Mouse (Mus musculus) kidney, embryonic 15.5 days (tissue): ENCODE measurements around the gene Col9a2. TPM values are rescaled to one million over a fixed set of nuclear protein-coding genes. Genes with fewer than 3 reads are reported as not detected.

ENCODE experiments used
- ATAC-seq: fragments of 200-750 bp; cut with Nextera tagmentation; replicated peaks from 2 replicates; pipeline ENCODE4 v1.8.0; 2017; ENCODE audit warnings: moderate TSS enrichment; ENCODE audit not compliant: low FRiP score
- H3K27ac ChIP-seq: fragments of 300-500 bp; sonication (generic); 2 replicates; pipeline ENCODE4 v1.5.1; 2015; ENCODE audit warnings: mild to moderate bottlenecking, inconsistent platforms
- H3K27me3 ChIP-seq: fragments of 300-500 bp; sonication (generic); 2 replicates; pipeline ENCODE4 v1.6.1; 2015; ENCODE audit warnings: inconsistent platforms
- H3K36me3 ChIP-seq: fragments of 300-500 bp; sonication (generic); 2 replicates; pipeline ENCODE4 v1.6.1; 2015; ENCODE audit warnings: inconsistent platforms
- H3K4me1 ChIP-seq: fragments of 300-500 bp; sonication (generic); 2 replicates; pipeline ENCODE4 v1.6.1; 2015; ENCODE audit warnings: inconsistent platforms
- H3K4me2 ChIP-seq: fragments of 300-500 bp; sonication (generic); 2 replicates; pipeline ENCODE4 v1.6.1; 2015; ENCODE audit warnings: moderate library complexity, mild to moderate bottlenecking, inconsistent platforms
- H3K4me3 ChIP-seq: fragments of 300-500 bp; sonication (generic); replicated peaks from 2 replicates; pipeline ENCODE4 v1.5.1; 2015; ENCODE audit warnings: mild to moderate bottlenecking, inconsistent platforms
- H3K9ac ChIP-seq: fragments of 300-500 bp; sonication (generic); 2 replicates; pipeline ENCODE4 v1.6.1; 2015; ENCODE audit warnings: mild to moderate bottlenecking, inconsistent platforms
- H3K9me3 ChIP-seq: fragments of 300-500 bp; sonication (generic); replicated peaks from 2 replicates; pipeline ENCODE4 v1.6.1; 2016; ENCODE audit warnings: inconsistent platforms
- WGBS: fragments of 180-500 bp; shearing (Covaris S2); methylation state at CpG from one replicate; pipeline ENCODE4 v1.1.7; 2015; ENCODE audit warnings: mixed read lengths; 5-methylcytosine and 5-hydroxymethylcytosine counted together
- polyA plus RNA-seq: library from polyadenylated mRNA; unstranded; fragments of >200 nt; fragmentation: Nextera tagmentation; extraction: Ambion mirVana; gene quantifications from 2 replicates; pipeline ENCODE4 v1.2.1, GENCODE M21; 2015

The Col9a2 gene
- polyA plus RNA-seq, 1 experiment from 2014 or later, result 6.0 TPM

DNA sequence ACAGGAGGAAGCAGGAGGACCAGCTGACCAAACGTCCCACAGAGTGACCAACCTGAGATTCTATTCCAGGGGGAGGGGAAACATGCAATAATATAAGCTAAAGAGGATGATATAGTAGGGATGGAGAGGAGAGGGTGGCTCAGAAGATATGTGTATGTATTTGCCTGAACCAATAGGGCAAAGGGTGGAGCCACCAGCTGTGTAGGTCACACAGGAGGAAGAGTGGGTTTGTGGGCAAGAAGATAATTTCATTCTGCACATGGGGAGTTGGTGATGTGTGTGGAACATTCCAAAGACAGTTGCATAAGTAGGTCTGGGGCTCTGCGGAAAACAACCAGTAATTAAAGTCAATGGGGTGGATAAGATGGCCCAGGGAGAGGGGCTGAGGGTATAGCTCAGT is 13.5 kb upstream of the Col9a2 start:
- ATAC-seq, result no peak
- no peaks in the 10 kb centered on the region for H3K9me3 ChIP-seq
- no peaks in the 10 kb centered on the region for H3K36me3 ChIP-seq
- H3K4me3 ChIP-seq, result no peak overlapping the region
- no peak overlapping the region for H3K4me2 ChIP-seq
- H3K9ac ChIP-seq, result no peak overlapping the region
- H3K4me1 ChIP-seq, result no peaks in the 10 kb centered on the region
- H3K27ac ChIP-seq, result no peak overlapping the region
- WGBS, result 54% methylated on average over 2 of the region's 2 CpGs
- H3K27me3 ChIP-seq, result no peaks in the 10 kb centered on the region

DNA sequence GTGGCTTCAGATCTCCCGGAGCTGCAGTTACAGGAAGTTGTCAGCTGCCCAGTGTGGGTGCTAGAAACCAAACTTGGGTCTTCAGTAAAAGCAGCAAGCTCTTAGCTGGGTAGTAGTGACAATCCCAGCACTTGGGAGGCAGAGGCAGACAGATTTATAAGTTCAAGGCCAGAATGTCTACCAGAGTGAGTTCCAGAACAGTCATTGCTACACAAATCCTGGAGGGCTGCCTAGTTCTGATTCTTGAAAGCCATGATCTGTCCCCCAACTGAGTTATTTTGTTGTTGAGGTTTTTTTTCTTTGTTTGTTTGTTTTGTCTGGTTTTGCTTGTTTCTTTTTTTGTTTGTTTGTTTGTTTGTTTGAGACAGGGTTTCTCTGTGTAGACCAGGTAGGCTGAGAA is 11.0 kb upstream of the Col9a2 start:
- H3K27ac ChIP-seq, result no peak overlapping the region
- ATAC-seq, result no peak
- H3K4me2 ChIP-seq, result no peak overlapping the region
- no peaks in the 10 kb centered on the region for H3K36me3 ChIP-seq
- no peak overlapping the region for H3K4me3 ChIP-seq
- no peaks in the 10 kb centered on the region for H3K4me1 ChIP-seq
- no peak overlapping the region for H3K9ac ChIP-seq
- no peaks in the 10 kb centered on the region for H3K9me3 ChIP-seq
- H3K27me3 ChIP-seq, result no peaks in the 10 kb centered on the region
- 63% methylated on average over 1 of the region's 1 CpGs for WGBS

DNA sequence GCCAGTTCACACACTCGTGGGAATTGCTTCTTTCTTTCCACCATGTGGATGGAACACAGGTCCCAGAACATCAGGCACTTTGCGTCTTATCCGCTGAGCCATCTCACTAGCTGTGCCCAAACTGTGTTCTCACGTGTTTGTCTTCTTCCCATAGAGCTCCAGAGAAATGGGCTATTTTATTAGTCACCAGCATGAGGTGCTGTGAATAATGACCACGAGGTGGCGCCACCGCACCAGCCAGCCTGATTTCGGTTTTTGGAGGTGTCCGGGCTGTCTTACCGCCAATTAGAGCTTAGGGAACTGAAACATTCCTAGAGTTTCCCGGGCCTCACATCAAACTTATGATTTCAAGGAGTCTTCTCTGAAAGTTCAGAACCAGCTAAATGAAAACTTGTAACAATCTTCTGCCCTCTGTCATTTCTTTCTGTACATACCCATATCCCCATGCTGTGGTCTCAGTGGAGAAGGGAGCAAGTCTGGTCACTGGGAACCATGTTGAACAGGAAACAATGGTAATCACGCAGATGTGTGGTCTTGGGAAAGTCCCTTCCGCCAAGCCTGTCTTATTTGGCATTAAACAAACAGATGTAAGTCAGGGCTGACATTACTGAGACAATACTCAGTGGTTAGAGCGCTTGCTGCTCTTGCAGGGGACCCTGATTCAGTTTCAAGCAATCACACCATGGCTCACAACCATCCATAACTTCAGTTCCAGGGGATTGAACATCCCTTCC is 10.4 kb upstream of the Col9a2 start:
- WGBS, result 31% methylated on average over 14 of the region's 14 CpGs
- H3K4me2 ChIP-seq, result no peak overlapping the region
- ATAC-seq, result no peak
- H3K4me1 ChIP-seq, result no peaks in the 10 kb centered on the region
- H3K9ac ChIP-seq, result no peak overlapping the region
- H3K27me3 ChIP-seq, result no peaks in the 10 kb centered on the region
- H3K27ac ChIP-seq, result no peak overlapping the region
- no peaks in the 10 kb centered on the region for H3K9me3 ChIP-seq
- H3K4me3 ChIP-seq, result no peak overlapping the region
- no peaks in the 10 kb centered on the region for H3K36me3 ChIP-seq

DNA sequence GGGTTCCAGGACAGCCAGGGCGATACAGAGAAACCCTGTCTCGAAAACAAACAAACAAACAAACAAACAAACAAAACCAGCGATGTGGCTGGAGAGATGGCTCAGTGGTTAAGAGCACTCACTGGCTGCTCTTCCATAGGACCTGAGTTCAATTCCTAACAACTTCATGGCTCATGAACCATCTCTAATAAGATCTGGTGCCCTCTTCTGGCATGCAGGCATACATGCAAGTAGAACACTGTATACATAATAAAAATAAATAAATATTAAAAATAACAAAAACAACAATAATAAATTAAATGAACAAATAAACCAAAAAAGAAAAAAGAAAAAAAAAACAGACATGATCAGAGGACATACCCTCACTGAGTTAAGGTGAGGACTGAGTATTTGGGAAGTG is 9.6 kb upstream of the Col9a2 start:
- WGBS, result 78% methylated on average over 3 of the region's 3 CpGs
- H3K9me3 ChIP-seq, result no peaks in the 10 kb centered on the region
- H3K27me3 ChIP-seq, result no peaks in the 10 kb centered on the region

DNA sequence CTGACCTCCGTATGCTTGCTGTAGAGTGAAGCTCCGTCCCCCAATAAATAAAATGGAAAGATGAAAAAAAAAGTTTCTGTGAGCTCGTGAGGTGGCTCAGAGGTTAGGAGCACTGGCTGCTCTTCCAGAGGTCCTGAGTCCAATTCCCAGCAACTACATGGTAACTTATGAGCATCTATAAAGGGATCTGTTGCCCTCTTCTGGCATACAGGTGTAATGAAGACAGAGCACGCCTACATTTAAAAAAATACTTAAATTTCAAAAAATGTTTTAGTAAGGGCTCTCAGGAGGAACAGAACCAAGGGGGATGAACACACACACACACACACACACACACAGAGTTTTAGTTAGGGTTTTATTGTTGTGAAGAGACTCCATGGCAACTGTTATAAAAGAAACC is 7.7 kb upstream of the Col9a2 start:
- whole genome bisulfite sequencing, result 41% methylated on average over 4 of the region's 4 CpGs
- H3K36me3 ChIP-seq, result no peaks in the 10 kb centered on the region
- H3K27me3 ChIP-seq, result no peaks in the 10 kb centered on the region
- ATAC-seq, result no peak
- no peak overlapping the region for H3K9ac ChIP-seq
- H3K4me2 ChIP-seq, result no peak overlapping the region
- H3K4me1 ChIP-seq, result no peaks in the 10 kb centered on the region
- H3K27ac ChIP-seq, result no peak overlapping the region
- no peak overlapping the region for H3K4me3 ChIP-seq
- H3K9me3 ChIP-seq, result no peaks in the 10 kb centered on the region

More for the DNA sequence above, 9.6 kb upstream of the Col9a2 start:
- H3K4me3 ChIP-seq, result no peak overlapping the region
- H3K27ac ChIP-seq, result no peak overlapping the region
- ATAC-seq, result no peak
- no peak overlapping the region for H3K4me2 ChIP-seq
- no peaks in the 10 kb centered on the region for H3K36me3 ChIP-seq
- H3K9ac ChIP-seq, result no peak overlapping the region
- no peaks in the 10 kb centered on the region for H3K4me1 ChIP-seq

DNA sequence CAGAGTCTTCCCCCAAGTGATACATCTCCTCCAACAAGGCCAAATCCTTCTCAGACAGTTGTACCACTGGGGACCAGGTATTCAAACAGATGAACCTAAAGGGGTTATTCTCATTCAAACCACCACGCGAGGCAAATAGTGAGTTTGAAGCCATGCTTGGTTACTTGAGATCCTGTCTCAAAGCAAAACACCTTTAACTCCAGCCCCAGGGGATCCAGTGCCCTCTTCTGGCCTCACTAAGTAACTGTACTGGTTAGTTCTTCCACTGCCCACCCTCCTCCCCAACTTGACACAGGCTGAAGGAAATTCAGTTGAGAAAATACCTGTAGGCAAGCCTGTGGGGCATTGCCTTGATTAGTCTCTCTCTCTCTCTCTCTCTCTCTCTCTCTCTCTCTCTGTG is 6.2 kb upstream of the Col9a2 start:
- WGBS, result 91% methylated on average over 2 of the region's 2 CpGs
- no peak for ATAC-seq
- no peak overlapping the region for H3K27ac ChIP-seq

DNA sequence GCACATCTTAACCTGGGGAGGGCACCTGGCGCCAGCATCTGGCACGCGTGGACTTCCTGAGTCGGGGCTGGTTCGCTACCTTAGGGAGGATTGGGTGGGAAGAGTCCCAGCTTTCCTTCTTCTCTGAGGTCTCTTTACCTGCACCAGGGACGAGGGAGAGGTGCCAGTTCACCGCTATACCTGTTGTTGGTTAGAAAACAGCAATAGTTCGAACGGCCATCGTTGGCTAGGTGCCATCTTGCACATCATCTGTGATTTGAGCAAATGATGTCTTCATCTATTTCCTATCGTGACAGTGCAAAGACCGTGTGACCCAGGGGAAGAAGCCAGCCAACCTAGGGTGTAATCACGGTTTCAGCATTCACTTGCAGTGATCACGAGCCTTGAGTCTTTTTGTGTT is 1.1 kb downstream of the Col9a2 start:
- H3K4me2 ChIP-seq, result peak overlapping the region; percentile 89
- H3K4me1 ChIP-seq, result peaks cover 23% of the 10 kb centered on the region
- H3K9ac ChIP-seq, result no peak overlapping the region; the same call in 1 of the 2 replicates
- no peak overlapping the region for H3K27ac ChIP-seq
- no peaks in the 10 kb centered on the region for H3K36me3 ChIP-seq
- no peaks in the 10 kb centered on the region for H3K9me3 ChIP-seq
- no peak for ATAC-seq
- H3K27me3 ChIP-seq, result peaks cover 38% of the 10 kb centered on the region
- WGBS, result 62% methylated on average over 14 of the region's 14 CpGs
- H3K4me3 ChIP-seq, result peak overlapping the region; percentile 46

More for the DNA sequence above, 6.2 kb upstream of the Col9a2 start:
- Histone ChIP-seq H3K36me3 (no peaks in the 10 kb centered on the region), H3K4me1 (no peaks in the 10 kb centered on the region), H3K4me3 (no peak overlapping the region), H3K27me3 (peaks cover 4% of the 10 kb centered on the region), H3K9me3 (no peaks in the 10 kb centered on the region), H3K4me2 (no peak overlapping the region), H3K9ac (no peak overlapping the region)

DNA sequence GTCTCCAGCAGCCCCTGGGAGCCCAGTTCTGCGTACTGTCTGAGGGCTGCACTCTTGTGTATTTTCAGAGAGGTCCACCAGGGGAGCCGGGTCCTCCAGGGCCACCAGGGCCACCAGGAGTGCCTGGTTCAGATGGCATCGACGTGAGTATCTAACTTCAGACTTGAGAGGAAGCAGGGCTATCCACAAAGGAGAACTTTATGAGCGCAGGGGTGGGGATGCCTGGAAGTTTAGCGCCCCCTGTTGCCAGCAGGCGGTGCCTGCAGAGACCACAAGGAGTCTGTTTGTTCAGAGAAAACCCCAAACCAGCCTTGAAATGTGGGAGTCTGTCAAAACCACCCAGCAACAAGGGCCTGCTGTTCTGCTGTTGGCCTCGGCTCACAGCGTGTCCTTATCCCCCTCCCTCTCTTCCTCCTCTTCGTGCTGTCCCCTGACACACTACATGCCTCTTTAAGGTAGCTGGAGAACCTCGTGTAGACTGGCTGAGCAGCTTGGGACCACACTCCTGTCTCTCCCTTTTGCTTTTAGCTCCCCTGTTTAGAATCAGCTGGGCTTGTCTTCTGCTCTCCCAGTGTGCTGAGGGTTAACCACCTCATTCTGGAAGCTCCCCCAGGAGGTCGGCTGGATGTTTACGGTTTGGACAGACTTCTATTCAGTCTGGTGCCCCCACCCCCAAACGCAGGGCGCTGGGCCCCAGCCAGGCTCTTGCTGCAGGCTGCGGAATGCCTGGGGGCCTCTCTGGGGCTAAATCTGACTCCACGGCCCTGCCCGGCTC is 1.9 kb downstream of the Col9a2 start:
- H3K27me3 ChIP-seq, result peaks cover 38% of the 10 kb centered on the region
- H3K4me1 ChIP-seq, result peaks cover 23% of the 10 kb centered on the region
- H3K36me3 ChIP-seq, result no peaks in the 10 kb centered on the region
- WGBS, result 12% methylated on average over 18 of the region's 18 CpGs
- H3K27ac ChIP-seq, result peak overlapping the region; percentile 66; the same call in 1 of the 2 replicates
- peak overlapping the region; percentile 89 for H3K4me2 ChIP-seq
- H3K4me3 ChIP-seq, result no peak overlapping the region
- no peak overlapping the region for H3K9ac ChIP-seq
- no peaks in the 10 kb centered on the region for H3K9me3 ChIP-seq
- ATAC-seq, result peak; percentile 55

DNA sequence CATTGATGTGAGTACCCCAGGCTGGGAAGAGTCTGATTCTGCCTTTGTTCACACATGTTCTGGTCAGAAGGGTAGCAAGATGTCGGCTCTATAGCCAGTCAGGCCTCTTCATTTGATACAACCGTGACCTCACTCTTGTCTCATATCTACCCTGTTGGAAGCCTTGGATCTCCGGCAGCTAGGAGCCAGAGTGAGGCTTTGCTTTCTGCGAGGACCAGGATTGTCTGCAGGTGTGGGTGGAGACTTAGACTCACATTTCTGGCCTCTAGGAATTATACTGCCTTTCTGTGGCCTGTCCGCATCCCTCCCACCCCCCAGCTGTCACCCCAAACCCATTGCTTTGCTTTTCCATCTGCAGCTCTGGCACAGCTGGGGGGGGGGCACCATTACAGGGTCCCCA is 3.3 kb downstream of the Col9a2 start:
- ATAC-seq, result no peak
- H3K36me3 ChIP-seq, result no peaks in the 10 kb centered on the region
- H3K4me1 ChIP-seq, result peaks cover 23% of the 10 kb centered on the region
- H3K9me3 ChIP-seq, result no peaks in the 10 kb centered on the region
- H3K4me3 ChIP-seq, result no peak overlapping the region
- peaks cover 38% of the 10 kb centered on the region for H3K27me3 ChIP-seq
- H3K9ac ChIP-seq, result no peak overlapping the region
- H3K27ac ChIP-seq, result no peak overlapping the region
- H3K4me2 ChIP-seq, result no peak overlapping the region
- 75% methylated on average over 5 of the region's 5 CpGs for WGBS

DNA sequence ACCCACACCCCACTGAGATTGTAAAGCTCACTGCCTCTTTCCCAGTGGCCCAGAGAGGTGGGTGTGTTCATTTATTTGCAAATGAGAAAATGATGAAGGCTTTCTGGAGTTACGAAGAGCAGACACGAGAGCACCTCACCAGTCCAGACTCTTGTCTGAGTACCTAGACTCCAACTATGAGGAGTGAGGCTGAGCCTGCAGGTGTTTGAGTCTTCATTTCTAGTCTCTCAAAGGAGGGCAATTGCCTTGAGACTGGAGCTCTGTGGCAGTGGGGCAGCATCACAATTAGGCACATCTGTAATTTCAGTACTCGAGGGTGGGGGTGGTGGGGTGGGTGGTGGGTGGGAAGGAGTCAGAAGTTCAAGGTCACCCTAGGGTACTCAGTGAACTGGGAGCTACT is 3.8 kb downstream of the Col9a2 start:
- Histone ChIP-seq H3K27me3 (peaks cover 34% of the 10 kb centered on the region), H3K36me3 (no peaks in the 10 kb centered on the region), H3K9ac (no peak overlapping the region), H3K9me3 (no peaks in the 10 kb centered on the region), H3K4me1 (peaks cover 23% of the 10 kb centered on the region), H3K27ac (no peak overlapping the region), H3K4me3 (no peak overlapping the region), H3K4me2 (no peak overlapping the region)
- WGBS, result 67% methylated on average over 3 of the region's 3 CpGs
- no peak for ATAC-seq

DNA sequence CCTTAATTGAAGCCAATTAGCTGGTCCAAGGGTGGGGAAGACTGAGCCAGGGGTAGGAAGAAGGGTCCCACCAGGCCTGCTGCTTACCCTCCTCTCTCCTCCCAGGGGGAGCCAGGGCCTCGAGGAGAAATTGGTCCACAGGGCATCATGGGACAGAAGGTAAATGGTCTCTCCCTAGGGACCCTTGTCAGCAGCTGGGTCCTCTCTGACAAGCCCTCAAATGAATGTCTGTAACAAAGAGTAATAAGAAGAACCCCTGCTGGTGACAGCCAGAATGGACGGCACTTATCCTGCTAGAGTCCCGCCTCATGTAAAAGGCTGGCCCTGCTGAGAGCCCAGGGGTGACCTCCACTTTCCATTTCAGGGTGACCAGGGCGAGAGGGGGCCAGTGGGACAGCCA is 12.7 kb downstream of the Col9a2 start:
- no peak overlapping the region for H3K4me2 ChIP-seq
- no peak overlapping the region for H3K27ac ChIP-seq
- ATAC-seq, result 0 out of 2 replicates have a peak, but pooled peaks have one; percentile 29
- WGBS, result 33% methylated on average over 4 of the region's 4 CpGs
- no peaks in the 10 kb centered on the region for H3K9me3 ChIP-seq
- no peaks in the 10 kb centered on the region for H3K36me3 ChIP-seq
- H3K4me3 ChIP-seq, result no peak overlapping the region
- peaks cover 11% of the 10 kb centered on the region; the same call in 1 of the 2 replicates for H3K4me1 ChIP-seq
- peaks cover 24% of the 10 kb centered on the region for H3K27me3 ChIP-seq
- H3K9ac ChIP-seq, result no peak overlapping the region
